Mouse (Mus musculus): Measurements from ENCODE around the gene Eif3b.

DNA sequence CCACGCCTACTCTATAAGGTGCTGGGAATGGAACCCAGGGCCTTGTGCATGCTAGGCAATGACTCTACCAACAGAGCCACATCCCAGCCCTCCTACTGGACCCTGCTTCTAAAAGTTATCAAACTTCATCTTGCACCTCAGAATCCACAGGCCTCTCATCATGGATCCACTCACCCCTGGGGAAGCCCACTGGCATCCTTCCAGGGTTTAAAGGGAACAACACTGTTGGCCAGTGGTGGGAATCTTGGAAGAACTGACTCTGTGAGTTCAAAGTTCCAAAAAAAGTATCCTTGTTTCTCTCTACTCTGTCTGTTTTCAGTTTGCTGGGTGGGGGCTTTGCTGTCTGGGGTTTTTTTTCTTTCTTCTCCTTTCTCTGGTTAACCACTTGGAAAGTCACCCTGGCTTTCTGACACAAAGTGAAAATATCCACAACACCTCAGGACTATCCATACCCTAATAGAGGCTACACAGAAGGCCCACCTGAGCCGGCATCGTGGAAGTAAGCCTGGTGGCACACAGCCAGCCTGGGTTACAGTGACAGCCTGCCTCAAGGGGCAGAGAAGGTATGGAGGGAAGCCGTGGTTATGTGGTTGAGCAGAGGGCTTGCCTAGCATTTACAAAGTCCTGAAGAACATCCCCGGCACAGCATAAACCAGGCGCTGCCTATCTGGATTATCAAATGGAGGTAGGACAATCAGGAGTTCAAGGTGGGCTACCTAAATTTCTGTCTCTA, 40.8 kb upstream of the Eif3b start:
- TF ChIP-seq POLR2A (IDR thresholded peaks at IDR 0.05; ENCODE audit: low read depth, low read length) (no peak), CTCF (conservative IDR thresholded peaks at IDR 0.05; ENCODE audit: insufficient read depth, insufficient read length, low read depth, low read length) (no peak)

Data from kidney, adult 2 months (tissue).